Mouse (Mus musculus): ENCODE data around the gene Tuba3b.

DNA sequence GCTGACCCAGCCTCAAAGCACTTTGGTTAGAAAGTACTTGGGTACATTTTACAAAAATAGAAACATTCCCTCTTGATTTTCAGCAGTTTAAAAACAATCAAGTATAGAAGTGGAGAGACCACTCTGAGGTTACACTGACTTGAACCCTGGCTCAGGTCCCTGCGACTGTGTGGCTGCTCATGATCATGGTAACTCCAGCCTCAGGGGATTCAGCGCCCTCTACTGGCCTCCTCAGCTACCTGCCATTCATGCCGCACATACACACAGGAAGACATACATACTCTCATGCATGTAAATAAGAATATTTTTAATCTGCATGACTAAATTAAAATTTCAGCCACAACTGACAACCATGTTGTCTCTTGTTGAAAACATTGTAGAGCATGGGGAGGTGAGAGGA is 50.2 kb downstream of the Tuba3b start:
- TF ChIP-seq ZC3H11A (IDR thresholded peaks at IDR 0.05; ENCODE audit: low read depth, low read length): no peak
- TF ChIP-seq MAZ (IDR thresholded peaks at IDR 0.05; ENCODE audit: low read depth, low read length): no peak
- TF ChIP-seq E2F4 (IDR thresholded peaks at IDR 0.05; ENCODE audit: insufficient replicate concordance, low read depth, low read length): no peak
- peak in 1 of 2 experiments; percentile 21; a peak in 1 of 4 replicates for TF ChIP-seq CTCF (conservative IDR thresholded peaks at IDR 0.05 in 1 of 2, IDR thresholded peaks at IDR 0.05 in 1 of 2; ENCODE audit: low read depth in 2 of 2, low read length in 2 of 2)
- no peak for TF ChIP-seq MAX (IDR thresholded peaks at IDR 0.05; ENCODE audit: low read length)
- TF ChIP-seq CHD2 (IDR thresholded peaks at IDR 0.05; ENCODE audit: low read length): no peak
- TF ChIP-seq UBTF (IDR thresholded peaks at IDR 0.05; ENCODE audit: low read depth, low read length): no peak
- no peak for TF ChIP-seq RAD21 (IDR thresholded peaks at IDR 0.05; ENCODE audit: low read depth, low read length)
- no peak for TF ChIP-seq MYC (IDR thresholded peaks at IDR 0.05; ENCODE audit: low read depth, low read length)
